Mouse (Mus musculus): ENCODE data around the gene Cacna1c.

- TF ChIP-seq USF1 (IDR thresholded peaks at IDR 0.05; ENCODE audit: low read depth), result no peak
- no peak for TF ChIP-seq POLR2A (IDR thresholded peaks at IDR 0.05; ENCODE audit: insufficient read length, low read depth)
- TF ChIP-seq TCF12 (IDR thresholded peaks at IDR 0.05; ENCODE audit: insufficient read depth, poor library complexity, severe bottlenecking), result no peak
- no peak for TF ChIP-seq E2F4 (IDR thresholded peaks at IDR 0.05; ENCODE audit: insufficient read depth)
- no peak for TF ChIP-seq MAX (IDR thresholded peaks at IDR 0.05; ENCODE audit: low read depth)
- no peak for TF ChIP-seq MYOG (IDR thresholded peaks at IDR 0.05; ENCODE audit: control insufficient read depth in 1 of 3, insufficient read depth in 1 of 3, insufficient read length in 2 of 3, low read depth in 2 of 3)
- no peak for TF ChIP-seq POLR2AphosphoS2 (IDR thresholded peaks at IDR 0.05; ENCODE audit: insufficient read length, low read depth)
- TF ChIP-seq MYOD1 (IDR thresholded peaks at IDR 0.05; ENCODE audit: control insufficient read depth in 1 of 3, insufficient read length in 2 of 3, low read depth in 2 of 3), result no peak
Measured at GRCm38 (mm10) chr6:118779201-118779600, 417.0 kb downstream of the Cacna1c start.

Measured in myocyte (in vitro differentiated cells).